Mouse (Mus musculus) spleen, postnatal 0 days (tissue): ENCODE measurements around the gene Olfr393. TPM values are rescaled to one million over a fixed set of nuclear protein-coding genes. Genes with fewer than 3 reads are reported as not detected.

ENCODE experiments used
- polyA plus RNA-seq: library from polyadenylated mRNA; unstranded; fragments of >200 nt; fragmentation: Nextera tagmentation; extraction: Ambion mirVana; gene quantifications from 2 replicates; pipeline ENCODE4 v1.2.1, GENCODE M21; 2015

Olfr393 gene
- not detected in 2 replicates for polyA plus RNA-seq

DNA sequence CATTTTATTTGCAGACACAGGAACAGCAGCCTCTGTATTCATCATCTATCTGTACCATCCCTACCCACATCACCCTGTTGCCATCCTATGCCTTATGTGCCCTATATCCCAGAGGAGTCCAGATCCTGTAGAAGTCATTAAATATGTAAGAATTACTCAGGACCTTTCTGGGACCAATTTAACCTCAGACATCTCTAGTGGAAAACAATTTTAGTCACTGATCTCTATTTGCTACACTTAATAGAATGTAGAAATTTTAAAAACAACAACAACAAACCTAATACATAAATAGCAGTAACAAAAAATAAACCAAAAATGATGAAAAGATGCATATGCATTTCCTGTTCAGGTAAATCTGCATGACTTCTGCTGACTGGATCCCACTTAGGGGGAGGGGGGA lies at the start of gene Olfr393:
TSS of gene Olfr393 (minus strand) at position 101 of the 400 bp plus-strand sequence.

DNA sequence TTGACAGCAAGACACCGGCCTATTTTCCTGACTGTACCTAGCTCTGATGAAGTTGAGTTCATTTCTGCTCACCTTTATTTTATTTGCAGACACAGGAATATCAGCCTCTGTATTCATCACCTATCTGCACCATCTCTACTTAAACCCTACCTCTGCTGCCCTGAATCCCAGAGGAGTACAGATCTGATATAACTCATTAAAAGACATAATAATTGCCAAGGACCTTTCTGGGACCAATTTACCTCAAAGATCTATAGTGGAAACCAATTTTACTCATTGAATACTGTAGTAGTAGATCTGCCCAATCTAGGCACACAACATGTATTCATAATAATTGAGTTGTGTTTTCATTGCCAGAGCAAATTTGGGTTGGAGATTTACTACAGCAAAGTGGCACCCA lies 39.4 kb upstream of the Olfr393 start, which contains the start of gene Olfr394:
TSS of gene Olfr394 (minus strand) at position 101 of the 400 bp plus-strand sequence.

DNA sequence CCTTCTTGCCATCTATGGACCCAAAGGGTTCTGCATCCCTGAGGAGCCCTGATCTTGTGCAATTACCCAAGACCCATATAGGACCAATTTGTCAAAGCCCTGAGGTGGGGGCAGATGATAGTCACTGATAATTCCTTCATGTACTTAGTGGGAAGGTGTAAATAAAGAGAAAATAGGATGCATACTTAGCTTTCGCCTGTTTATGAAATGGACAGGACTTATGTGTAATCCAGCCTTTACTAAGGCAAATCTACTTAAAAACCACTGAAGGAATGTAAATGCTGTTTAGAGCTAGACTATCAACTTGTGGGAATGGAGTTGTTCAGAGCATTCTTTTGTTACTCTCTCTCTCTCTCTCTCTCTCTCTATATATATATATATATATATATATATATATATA lies 34.3 kb downstream of the Olfr393 start, which contains the start of gene Olfr392:
TSS of gene Olfr392 (minus strand) at position 101 of the 400 bp plus-strand sequence.

DNA sequence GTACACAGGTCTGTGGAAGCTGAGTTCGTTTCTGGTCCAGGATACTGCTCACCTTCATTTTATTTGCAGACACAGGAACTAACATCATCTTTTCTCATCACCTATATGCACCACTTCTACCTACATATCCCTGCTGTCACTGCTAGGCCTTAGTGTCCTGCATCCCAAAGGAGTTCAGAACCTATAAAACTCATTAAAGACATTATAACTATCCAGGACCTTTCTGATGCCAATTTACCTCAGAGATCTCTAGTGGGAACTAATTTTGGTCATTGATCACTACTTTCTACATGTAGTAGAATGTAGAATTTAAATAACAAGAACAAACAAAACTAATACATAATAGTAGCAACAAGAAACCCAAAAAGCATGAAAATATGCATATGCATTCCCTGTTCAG lies 48.3 kb downstream of the Olfr393 start, which contains the start of gene Olfr391-ps:
TSS of gene Olfr391-ps (minus strand) at position 101 of the 400 bp plus-strand sequence.

Other genes starting within 250 kb of the Olfr393 start
- not detected in 2 replicates for gene Zfp735, start 162.7 kb downstream of the Olfr393 start, polyA plus RNA-seq
- not detected in 2 replicates for gene Olfr389, start 70.7 kb downstream of the Olfr393 start, polyA plus RNA-seq
- gene Olfr390, start 68.5 kb downstream of the Olfr393 start, polyA plus RNA-seq, result not detected in 2 replicates
- gene Olfr391-ps, start 48.4 kb downstream of the Olfr393 start, polyA plus RNA-seq, result not detected in 2 replicates
- not detected in 2 replicates for gene Olfr392, start 34.4 kb downstream of the Olfr393 start, polyA plus RNA-seq
- gene Olfr394, start 39.3 kb upstream of the Olfr393 start, polyA plus RNA-seq, result not detected in 2 replicates
- gene Olfr395, start 57.8 kb upstream of the Olfr393 start, polyA plus RNA-seq, result not detected in 2 replicates
- not detected in 2 replicates for gene Olfr23, start 85.2 kb upstream of the Olfr393 start, polyA plus RNA-seq
- gene Olfr397, start 109.4 kb upstream of the Olfr393 start, polyA plus RNA-seq, result not detected in 2 replicates
- gene Olfr398, start 139.0 kb upstream of the Olfr393 start, polyA plus RNA-seq, result not detected in 2 replicates
- not detected in 2 replicates for gene Olfr139, start 205.1 kb upstream of the Olfr393 start, polyA plus RNA-seq
- gene Olfr399, start 205.2 kb upstream of the Olfr393 start, polyA plus RNA-seq, result not detected in 2 replicates
- not detected in 2 replicates for gene Zfp616, start 218.5 kb upstream of the Olfr393 start, polyA plus RNA-seq